Mouse (Mus musculus) stomach, postnatal 0 days (tissue): Measurements from ENCODE around the gene Tab1. TPM values are rescaled to one million over a fixed set of nuclear protein-coding genes. Genes with fewer than 3 reads are reported as not detected.

ENCODE experiments used
- ATAC-seq: fragments of 200-750 bp; cut with Nextera tagmentation; 2 replicates; pipeline ENCODE4 v1.8.0; 2017; ENCODE audit not compliant: low FRiP score, low TSS enrichment
- DNase-seq: peaks from one replicate; pipeline ENCODE4 v3.0.0-alpha.2; 2016; ENCODE audit warnings: low spot score
- H3K27ac ChIP-seq: fragments of 300-500 bp; sonication (generic); replicated peaks from 2 replicates; pipeline ENCODE4 v1.5.1; 2014; ENCODE audit warnings: mild to moderate bottlenecking, control low read depth
- H3K27me3 ChIP-seq: fragments of 300-500 bp; sonication (generic); 2 replicates; pipeline ENCODE4 v1.6.1; 2014; ENCODE audit warnings: low read length; ENCODE audit not compliant: control insufficient read depth, insufficient read depth
- H3K36me3 ChIP-seq: fragments of 300-500 bp; sonication (generic); 2 replicates; pipeline ENCODE4 v1.6.1; 2014; ENCODE audit warnings: low read length, mixed read lengths; ENCODE audit not compliant: control insufficient read depth, insufficient read depth
- H3K4me1 ChIP-seq: fragments of 300-500 bp; sonication (generic); replicated peaks from 2 replicates; pipeline ENCODE4 v1.6.1; 2014; ENCODE audit warnings: antibody characterized with exemption; ENCODE audit not compliant: control insufficient read depth, insufficient read depth
- H3K4me2 ChIP-seq: fragments of 300-500 bp; sonication (generic); replicated peaks from 2 replicates; pipeline ENCODE4 v1.6.1; 2014; ENCODE audit warnings: low read depth, mild to moderate bottlenecking, control low read depth, moderate library complexity
- H3K4me3 ChIP-seq: fragments of 300-500 bp; sonication (generic); 2 replicates; pipeline ENCODE4 v1.5.1; 2014; ENCODE audit warnings: low read depth, low read length, control low read depth
- H3K9ac ChIP-seq: fragments of 300-500 bp; sonication (generic); 2 replicates; pipeline ENCODE4 v1.6.1; 2014; ENCODE audit warnings: mild to moderate bottlenecking, low read length, control low read depth, mixed read lengths
- H3K9me3 ChIP-seq: fragments of 300-500 bp; sonication (generic); 2 replicates; pipeline ENCODE4 v1.6.1; 2016; ENCODE audit warnings: low read length; ENCODE audit not compliant: control insufficient read depth
- CTCF ChIP-seq: IDR thresholded peaks from 2 replicates; pipeline ENCODE4 v1.5.1; 2016; ENCODE audit warnings: antibody characterized with exemption, low read depth, mild to moderate bottlenecking, moderate library complexity
- EP300 ChIP-seq: optimal IDR thresholded peaks from 2 replicates; pipeline ENCODE3; 2016; ENCODE audit warnings: antibody characterized with exemption
- WGBS: fragments of 180-500 bp; shearing (Covaris S2); extraction: QIAGEN DNeasy Blood & Tissue Kit; methylation state at CpG from one replicate; pipeline ENCODE4 v1.1.7; 2014; 5-methylcytosine and 5-hydroxymethylcytosine counted together
- polyA plus RNA-seq: library from polyadenylated mRNA; unstranded; fragments of >200 nt; fragmentation: Nextera tagmentation; extraction: Ambion mirVana; gene quantifications from 2 replicates; pipeline ENCODE4 v1.2.1, GENCODE M21; 2015

Tab1 gene
- polyA plus RNA-seq, 1 experiment from 2014 or later: 16.3 TPM

GRCm38 (mm10) chr15:80159286-80159901 is 26.5 kb downstream of the Tab1 start:
- WGBS: 32% methylated on average over 8 of the region's 8 CpGs
- Histone ChIP-seq H3K9ac (0 out of 2 replicates have a peak overlapping the region, but pooled peaks have one; percentile 35), H3K36me3 (peaks cover 30% of the 10 kb centered on the region), H3K4me2 (no peak overlapping the region), H3K27ac (peak overlapping the region; percentile 94), H3K9me3 (no peaks in the 10 kb centered on the region), H3K4me1 (no peaks in the 10 kb centered on the region), H3K4me3 (no peak overlapping the region), H3K27me3 (no peaks in the 10 kb centered on the region)
- TF ChIP-seq CTCF (no peak), EP300 (peak; percentile 45)
- peak; percentile 85 for ATAC-seq
- DNase-seq: peak; percentile 93

- DNase-seq (peak; percentile 64), ATAC-seq (peak; percentile 16; the same call in 1 of the 2 replicates)
- Histone ChIP-seq H3K4me1 (no peaks in the 10 kb centered on the region), H3K9ac (0 out of 2 replicates have a peak overlapping the region, but pooled peaks have one; percentile 35), H3K36me3 (peaks cover 27% of the 10 kb centered on the region), H3K4me2 (no peak overlapping the region), H3K9me3 (no peaks in the 10 kb centered on the region), H3K27me3 (no peaks in the 10 kb centered on the region), H3K27ac (peak overlapping the region; percentile 94), H3K4me3 (no peak overlapping the region)
- 72% methylated on average over 13 of the region's 13 CpGs for WGBS
- no peak for TF ChIP-seq CTCF
- no peak for TF ChIP-seq EP300
Measured at GRCm38 (mm10) chr15:80160223-80160622, 27.3 kb downstream of the Tab1 start.

- TF ChIP-seq CTCF (no peak), EP300 (no peak)
- Histone ChIP-seq H3K9me3 (no peaks in the 10 kb centered on the region), H3K9ac (0 out of 2 replicates have a peak overlapping the region, but pooled peaks have one; percentile 23), H3K27ac (peak overlapping the region; percentile 94), H3K4me1 (no peaks in the 10 kb centered on the region), H3K4me3 (no peak overlapping the region), H3K36me3 (peaks cover 27% of the 10 kb centered on the region), H3K4me2 (no peak overlapping the region), H3K27me3 (no peaks in the 10 kb centered on the region)
- ATAC-seq: no peak
- DNase-seq: no peak
- WGBS: 90% methylated on average over 4 of the region's 4 CpGs
Measured at GRCm38 (mm10) chr15:80160726-80161125, 27.8 kb downstream of the Tab1 start.

GRCm38 (mm10) chr15:80161199-80161598 is 28.3 kb downstream of the Tab1 start:
- 88% methylated on average over 3 of the region's 3 CpGs for WGBS
- peaks cover 24% of the 10 kb centered on the region for H3K36me3 ChIP-seq
- DNase-seq (no peak), ATAC-seq (no peak)
- no peaks in the 10 kb centered on the region for H3K9me3 ChIP-seq
- H3K27me3 ChIP-seq: no peaks in the 10 kb centered on the region
- 0 out of 2 replicates have a peak overlapping the region, but pooled peaks have one; percentile 23 for H3K9ac ChIP-seq
- H3K4me3 ChIP-seq: no peak overlapping the region
- no peak overlapping the region for H3K4me2 ChIP-seq
- TF ChIP-seq EP300 (no peak), CTCF (no peak)
- H3K27ac ChIP-seq: peak overlapping the region; percentile 94
- H3K4me1 ChIP-seq: no peaks in the 10 kb centered on the region

- TF ChIP-seq EP300: no peak
- no peak for TF ChIP-seq CTCF
- ATAC-seq (no peak), DNase-seq (no peak)
- no peak overlapping the region for H3K9ac ChIP-seq
- no peak overlapping the region for H3K4me2 ChIP-seq
- H3K9me3 ChIP-seq: no peaks in the 10 kb centered on the region
- no peaks in the 10 kb centered on the region for H3K27me3 ChIP-seq
- no peak overlapping the region for H3K27ac ChIP-seq
- peaks cover 22% of the 10 kb centered on the region for H3K36me3 ChIP-seq
- no peaks in the 10 kb centered on the region for H3K4me1 ChIP-seq
- H3K4me3 ChIP-seq: no peak overlapping the region
- 72% methylated on average over 4 of the region's 4 CpGs for WGBS
Measured at GRCm38 (mm10) chr15:80162401-80162964, 29.6 kb downstream of the Tab1 start.

- H3K4me3 ChIP-seq: no peak overlapping the region
- DNase-seq: no peak
- 62% methylated on average over 11 of the region's 11 CpGs for whole genome bisulfite sequencing
- TF ChIP-seq CTCF: peak; percentile 25; the same call in 1 of the 2 replicates
- TF ChIP-seq EP300: no peak
- no peak overlapping the region for H3K9ac ChIP-seq
- ATAC-seq: no peak
- H3K4me2 ChIP-seq: no peak overlapping the region
- no peaks in the 10 kb centered on the region for H3K9me3 ChIP-seq
- H3K36me3 ChIP-seq: peaks cover 16% of the 10 kb centered on the region; the same call in 1 of the 2 replicates
- no peaks in the 10 kb centered on the region for H3K4me1 ChIP-seq
- H3K27ac ChIP-seq: peak overlapping the region; percentile 46; the same call in 1 of the 2 replicates
- no peaks in the 10 kb centered on the region for H3K27me3 ChIP-seq
Measured at GRCm38 (mm10) chr15:80163274-80163673, 30.3 kb downstream of the Tab1 start.
